Mouse (Mus musculus): Measurements from ENCODE around the gene Sgcd. TPM values are rescaled to one million over a fixed set of nuclear protein-coding genes. Genes with fewer than 3 reads are reported as not detected.

Gene Sgcd
- polyA plus RNA-seq, 1 experiment from 2014 or later = 0.09 TPM

GRCm38 (mm10) chr11:47371616-47372015 lies 617.2 kb downstream of the Sgcd start:
- no peak for ATAC-seq
- Histone ChIP-seq H3K27me3 (ENCODE audit: insufficient read depth, low read length) (no peaks in the 10 kb centered on the region), H3K4me3 (ENCODE audit: low read depth, low read length) (no peak overlapping the region), H3K27ac (ENCODE audit: low read depth) (no peak overlapping the region), H3K4me2 (ENCODE audit: low read depth, low read length) (no peak overlapping the region), H3K9ac (replicated peaks) (no peak overlapping the region), H3K9me3 (ENCODE audit: low read length) (no peaks in the 10 kb centered on the region), H3K36me3 (replicated peaks; ENCODE audit: insufficient read depth, low read length) (no peaks in the 10 kb centered on the region), H3K4me1 (ENCODE audit: insufficient read depth) (no peaks in the 10 kb centered on the region)
- no peak for TF ChIP-seq EP300 (IDR thresholded peaks at IDR 0.05; ENCODE audit: low read depth)
- TF ChIP-seq CTCF (IDR thresholded peaks at IDR 0.05; ENCODE audit: low read depth) = no peak
- no peak for DNase-seq
- WGBS (ENCODE audit: insufficient replicate concordance) = 83% methylated on average over 2 of the region's 2 CpGs

GRCm38 (mm10) chr11:47351585-47351984 lies 637.2 kb downstream of the Sgcd start:
- Histone ChIP-seq H3K27ac (ENCODE audit: low read depth) (no peak overlapping the region), H3K4me3 (ENCODE audit: low read depth, low read length) (no peak overlapping the region), H3K27me3 (ENCODE audit: insufficient read depth, low read length) (no peaks in the 10 kb centered on the region), H3K4me1 (ENCODE audit: insufficient read depth) (no peaks in the 10 kb centered on the region), H3K4me2 (ENCODE audit: low read depth, low read length) (no peak overlapping the region), H3K9me3 (ENCODE audit: low read length) (no peaks in the 10 kb centered on the region), H3K9ac (replicated peaks) (no peak overlapping the region), H3K36me3 (replicated peaks; ENCODE audit: insufficient read depth, low read length) (no peaks in the 10 kb centered on the region)
- ATAC-seq = no peak
- no peak for TF ChIP-seq EP300 (IDR thresholded peaks at IDR 0.05; ENCODE audit: low read depth)
- no peak for TF ChIP-seq CTCF (IDR thresholded peaks at IDR 0.05; ENCODE audit: low read depth)
- WGBS (ENCODE audit: insufficient replicate concordance) = 72% methylated on average over 2 of the region's 2 CpGs
- no peak for DNase-seq

- Histone ChIP-seq H3K36me3 (replicated peaks; ENCODE audit: insufficient read depth, low read length) (no peaks in the 10 kb centered on the region), H3K9me3 (ENCODE audit: low read length) (no peaks in the 10 kb centered on the region), H3K4me2 (ENCODE audit: low read depth, low read length) (no peak overlapping the region), H3K4me1 (ENCODE audit: insufficient read depth) (no peaks in the 10 kb centered on the region), H3K9ac (replicated peaks) (no peak overlapping the region), H3K27me3 (ENCODE audit: insufficient read depth, low read length) (no peaks in the 10 kb centered on the region), H3K27ac (ENCODE audit: low read depth) (no peak overlapping the region), H3K4me3 (ENCODE audit: low read depth, low read length) (no peak overlapping the region)
- TF ChIP-seq CTCF (IDR thresholded peaks at IDR 0.05; ENCODE audit: low read depth) (no peak), EP300 (IDR thresholded peaks at IDR 0.05; ENCODE audit: low read depth) (no peak)
- DNase-seq = no peak
- no peak for ATAC-seq
- 35% methylated on average over 2 of the region's 2 CpGs for WGBS (ENCODE audit: insufficient replicate concordance)
Observed at GRCm38 (mm10) chr11:47343486-47343885, 645.3 kb downstream of the Sgcd start.

- Histone ChIP-seq H3K9me3 (ENCODE audit: low read length) (no peaks in the 10 kb centered on the region), H3K4me3 (ENCODE audit: low read depth, low read length) (no peak overlapping the region), H3K27ac (ENCODE audit: low read depth) (no peak overlapping the region), H3K4me2 (ENCODE audit: low read depth, low read length) (no peak overlapping the region), H3K4me1 (ENCODE audit: insufficient read depth) (no peaks in the 10 kb centered on the region), H3K9ac (replicated peaks) (no peak overlapping the region), H3K27me3 (ENCODE audit: insufficient read depth, low read length) (no peaks in the 10 kb centered on the region), H3K36me3 (replicated peaks; ENCODE audit: insufficient read depth, low read length) (no peaks in the 10 kb centered on the region)
- 65% methylated on average over 2 of the region's 2 CpGs for WGBS (ENCODE audit: insufficient replicate concordance)
- ATAC-seq (no peak), DNase-seq (no peak)
- TF ChIP-seq CTCF (IDR thresholded peaks at IDR 0.05; ENCODE audit: low read depth) (no peak), EP300 (IDR thresholded peaks at IDR 0.05; ENCODE audit: low read depth) (no peak)
Observed at GRCm38 (mm10) chr11:47333702-47334101, 655.1 kb downstream of the Sgcd start.

GRCm38 (mm10) chr11:47305579-47305978 lies 683.2 kb downstream of the Sgcd start:
- TF ChIP-seq CTCF (IDR thresholded peaks at IDR 0.05; ENCODE audit: low read depth) (no peak), EP300 (IDR thresholded peaks at IDR 0.05; ENCODE audit: low read depth) (no peak)
- no peak overlapping the region for H3K4me2 ChIP-seq (ENCODE audit: low read depth, low read length)
- ATAC-seq (no peak), DNase-seq (no peak)
- H3K27me3 ChIP-seq (ENCODE audit: insufficient read depth, low read length) = no peaks in the 10 kb centered on the region
- no peak overlapping the region for H3K9ac ChIP-seq (replicated peaks)
- no peak overlapping the region for H3K27ac ChIP-seq (ENCODE audit: low read depth)
- no peaks in the 10 kb centered on the region for H3K36me3 ChIP-seq (replicated peaks; ENCODE audit: insufficient read depth, low read length)
- H3K9me3 ChIP-seq (ENCODE audit: low read length) = no peaks in the 10 kb centered on the region
- H3K4me1 ChIP-seq (ENCODE audit: insufficient read depth) = no peaks in the 10 kb centered on the region
- no peak overlapping the region for H3K4me3 ChIP-seq (ENCODE audit: low read depth, low read length)

- Histone ChIP-seq H3K36me3 (replicated peaks; ENCODE audit: insufficient read depth, low read length) (no peaks in the 10 kb centered on the region), H3K4me1 (ENCODE audit: insufficient read depth) (no peaks in the 10 kb centered on the region), H3K4me3 (ENCODE audit: low read depth, low read length) (no peak overlapping the region), H3K27me3 (ENCODE audit: insufficient read depth, low read length) (no peaks in the 10 kb centered on the region), H3K9me3 (ENCODE audit: low read length) (no peaks in the 10 kb centered on the region), H3K27ac (ENCODE audit: low read depth) (no peak overlapping the region), H3K9ac (replicated peaks) (no peak overlapping the region), H3K4me2 (ENCODE audit: low read depth, low read length) (no peak overlapping the region)
- DNase-seq = no peak
- 60% methylated on average over 12 of the region's 12 CpGs for WGBS (ENCODE audit: insufficient replicate concordance)
- no peak for ATAC-seq
- TF ChIP-seq CTCF (IDR thresholded peaks at IDR 0.05; ENCODE audit: low read depth) = no peak
- no peak for TF ChIP-seq EP300 (IDR thresholded peaks at IDR 0.05; ENCODE audit: low read depth)
Observed at GRCm38 (mm10) chr11:47304702-47305450, 683.9 kb downstream of the Sgcd start.
